Mouse (Mus musculus) MEL (cell line): Measurements from ENCODE around the gene Olfr651.

Experiments used
- CTCF ChIP-seq, 3 experiments: IDR thresholded peaks in 2 of 3; conservative IDR thresholded peaks in 1 of 3; 2 replicates each; pipeline ENCODE4 v1.5.1; 2011 to 2012; ENCODE audit warnings: low read length in 3 of 3, low read depth in 2 of 3, mild to moderate bottlenecking in 2 of 3, improper control_type of control experiment in 1 of 3, inconsistent platforms in 1 of 3, mixed read lengths in 1 of 3, moderate library complexity in 1 of 3; ENCODE audit not compliant: control insufficient read depth in 1 of 3, insufficient read depth in 1 of 3, poor library complexity in 1 of 3, severe bottlenecking in 1 of 3
- E2F4 ChIP-seq: IDR thresholded peaks from 2 replicates; pipeline ENCODE4 v1.6.1; 2011; ENCODE audit warnings: low read depth, low read length, improper control_type of control experiment, borderline replicate concordance
- EP300 ChIP-seq, 2 experiments: IDR thresholded peaks; 2 replicates each; pipeline ENCODE4 v1.6.1; 2011; ENCODE audit warnings: improper control_type of control experiment in 2 of 2, low read length in 2 of 2, low read depth in 1 of 2, mild to moderate bottlenecking in 1 of 2
- KAT2A ChIP-seq: conservative IDR thresholded peaks from 2 replicates; pipeline ENCODE4 v1.6.1; 2012; ENCODE audit warnings: low read depth, low read length, improper control_type of control experiment, inconsistent platforms
- MAZ ChIP-seq: IDR thresholded peaks from 2 replicates; pipeline ENCODE4 v1.6.1; 2012; ENCODE audit warnings: low read depth, mild to moderate bottlenecking, inconsistent platforms, low read length, improper control_type of control experiment
- MXI1 ChIP-seq: IDR thresholded peaks from 2 replicates; pipeline ENCODE4 v1.6.1; 2011; ENCODE audit warnings: mild to moderate bottlenecking, low read depth, low read length, improper control_type of control experiment
- MYC ChIP-seq: IDR thresholded peaks from 2 replicates; pipeline ENCODE4 v1.6.1; 2011; ENCODE audit warnings: low read depth, mild to moderate bottlenecking, low read length, improper control_type of control experiment, moderate library complexity
- POLR2A ChIP-seq, 2 experiments: IDR thresholded peaks; 2 replicates each; pipeline ENCODE4 v1.6.1; 2011 to 2012; ENCODE audit warnings: low read length in 2 of 2, mild to moderate bottlenecking in 2 of 2, control low read depth in 1 of 2, improper control_type of control experiment in 1 of 2, low read depth in 1 of 2, moderate library complexity in 1 of 2; ENCODE audit not compliant: control insufficient read depth in 1 of 2, insufficient read depth in 1 of 2, poor library complexity in 1 of 2
- POLR2AphosphoS5 ChIP-seq: IDR thresholded peaks from 2 replicates; pipeline ENCODE4 v1.6.1; 2012; ENCODE audit warnings: low read depth, borderline replicate concordance, mild to moderate bottlenecking, inconsistent platforms, low read length, moderate library complexity, mixed read lengths
- SIN3A ChIP-seq: IDR thresholded peaks from 2 replicates; pipeline ENCODE4 v1.6.1; 2012; ENCODE audit warnings: low read length, improper control_type of control experiment, inconsistent platforms
- SMC3 ChIP-seq: IDR thresholded peaks from 2 replicates; pipeline ENCODE4 v1.6.1; 2011; ENCODE audit warnings: low read depth, low read length, improper control_type of control experiment
- TCF12 ChIP-seq: IDR thresholded peaks from 2 replicates; pipeline ENCODE4 v1.6.1; 2014; ENCODE audit warnings: low read depth, mild to moderate bottlenecking, inconsistent platforms, low read length, improper control_type of control experiment, moderate library complexity
- ZNF384 ChIP-seq: IDR thresholded peaks from 2 replicates; pipeline ENCODE4 v1.6.1; 2012; ENCODE audit warnings: low read depth, mild to moderate bottlenecking, inconsistent platforms, low read length, improper control_type of control experiment

DNA sequence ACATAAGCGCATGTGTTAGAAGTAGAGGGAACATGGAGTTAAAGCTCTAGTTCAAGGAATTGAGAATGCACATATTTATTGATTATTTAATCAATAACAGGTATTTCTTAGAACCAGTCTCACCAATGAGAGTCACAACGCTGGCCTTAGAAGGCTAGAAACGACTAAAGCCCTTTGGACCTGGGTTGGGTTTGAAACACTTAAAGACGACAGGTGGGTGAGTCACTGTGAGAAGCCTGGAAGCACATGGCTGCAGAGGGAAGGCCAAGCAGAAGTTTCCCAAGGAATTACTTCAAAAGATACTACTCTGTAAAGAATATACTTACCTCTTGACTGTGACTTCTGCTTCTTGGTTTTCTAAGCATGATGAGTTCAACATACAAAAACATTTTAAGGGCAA is 30.9 kb downstream of the Olfr651 start:
- TF ChIP-seq MYC = no peak
- TF ChIP-seq SMC3 = no peak
- TF ChIP-seq EP300 (IDR thresholded peaks at IDR 0.05; ENCODE audit: low read depth in 1 of 2, low read length in 2 of 2) = no peak
- no peak for TF ChIP-seq KAT2A
- TF ChIP-seq MXI1 = no peak
- no peak for TF ChIP-seq POLR2AphosphoS5
- TF ChIP-seq TCF12 = no peak
- no peak for TF ChIP-seq SIN3A
- TF ChIP-seq CTCF (IDR thresholded peaks at IDR 0.05 in 2 of 3, conservative IDR thresholded peaks at IDR 0.05 in 1 of 3; ENCODE audit: control insufficient read depth in 1 of 3, insufficient read depth in 1 of 3, low read depth in 2 of 3, low read length in 3 of 3, poor library complexity in 1 of 3, severe bottlenecking in 1 of 3) = no peak
- no peak for TF ChIP-seq ZNF384
- TF ChIP-seq MAZ = no peak
- no peak for TF ChIP-seq E2F4
- no peak for TF ChIP-seq POLR2A (IDR thresholded peaks at IDR 0.05; ENCODE audit: control insufficient read depth in 1 of 2, insufficient read depth in 1 of 2, low read depth in 1 of 2, low read length in 2 of 2, poor library complexity in 1 of 2)
